ENCODE assay signal across 8 mouse cellular contexts in the genomic region with DNA sequence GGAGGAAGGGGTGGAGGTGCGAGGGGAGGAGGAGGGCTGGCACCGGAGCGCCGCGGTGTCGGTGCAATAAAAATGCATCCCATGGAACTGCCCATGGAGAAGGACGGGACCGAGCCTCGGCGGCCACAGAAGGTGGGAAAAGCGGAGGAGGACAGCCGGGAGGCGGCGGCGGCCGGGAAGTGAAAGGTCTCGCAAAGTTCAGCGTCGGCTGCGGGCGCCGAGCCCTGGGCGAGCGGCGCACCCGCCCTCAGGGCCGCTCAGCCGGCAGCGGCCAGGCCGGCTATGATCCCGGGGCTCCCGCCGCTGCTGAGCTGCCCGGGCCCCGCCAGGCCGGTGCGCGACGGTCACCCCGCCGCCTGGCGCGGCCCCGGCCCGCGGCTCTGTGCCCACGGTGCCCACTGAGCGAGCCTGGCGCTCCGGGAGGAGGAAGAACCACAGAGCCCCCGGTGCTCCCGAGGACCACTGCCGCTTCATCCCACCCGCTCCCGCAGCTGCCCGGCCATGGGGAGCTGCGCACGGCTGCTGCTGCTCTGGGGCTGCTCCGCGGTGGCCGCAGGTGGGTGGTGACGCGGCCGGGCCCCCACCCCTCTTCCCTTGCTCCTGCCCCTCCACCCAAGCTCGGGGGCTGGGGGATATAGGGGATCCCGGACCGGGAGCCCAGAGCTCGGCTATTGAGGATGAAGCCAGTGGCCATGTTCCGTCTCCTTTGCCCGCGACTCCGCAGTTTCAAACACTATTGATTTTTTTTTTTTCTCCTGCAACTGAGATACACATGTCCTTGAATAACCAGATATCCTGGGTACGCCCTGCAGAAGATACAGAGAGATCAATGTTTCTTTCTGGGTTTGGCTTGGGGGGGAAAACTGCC. TPM values are rescaled to one million over a fixed set of nuclear protein-coding genes. Genes with fewer than 3 reads are reported as not detected.
DNase-seq lines count a peak whose midpoint lies in the region; ATAC-seq and TF ChIP-seq lines count a peak whose summit lies in the region.

No protein-coding gene starts in this region.

- H3K9me3 ChIP-seq in lung, embryonic 15.5 days = no peaks in the 10 kb centered on the region

- H3K4me1 ChIP-seq in kidney, adult 2 months (ENCODE audit: control insufficient read depth, insufficient read depth, low read length) = peaks cover 3% of the 10 kb centered on the region; the same call in 1 of the 2 replicates
- peaks cover 22% of the 10 kb centered on the region for H3K4me1 ChIP-seq in lung, embryonic 15.5 days

- peak overlapping the region; percentile 100 for H3K4me2 ChIP-seq in lung, embryonic 15.5 days

- peak overlapping the region; percentile 78 for H3K27ac ChIP-seq in kidney, adult 2 months (ENCODE audit: insufficient read depth, low read depth, low read length)
- no peak overlapping the region for H3K27ac ChIP-seq in lung, embryonic 15.5 days

- peak; percentile 60; the same call in 1 of the 2 replicates for ATAC-seq in lung, embryonic 15.5 days (ENCODE audit: borderline replicate concordance, extremely low read depth, low FRiP score, low TSS enrichment)

- no peaks in the 10 kb centered on the region for H3K27me3 ChIP-seq in C2C12 (ENCODE audit: control insufficient read depth, insufficient read depth, insufficient read length)
- H3K27me3 ChIP-seq in kidney, adult 2 months (replicated peaks; ENCODE audit: control insufficient read depth, insufficient read depth, low read length) = no peaks in the 10 kb centered on the region
- H3K27me3 ChIP-seq in lung, embryonic 15.5 days = peaks cover 61% of the 10 kb centered on the region

- H3K79me3 ChIP-seq in C2C12 (ENCODE audit: low read depth) = no peaks in the 10 kb centered on the region

- TF ChIP-seq CTCF in C2C12 (IDR thresholded peaks at IDR 0.05; ENCODE audit: control insufficient read depth, insufficient read depth, insufficient read length) = no peak
- no peak for TF ChIP-seq CTCF in kidney, adult 2 months (conservative IDR thresholded peaks at IDR 0.05; ENCODE audit: insufficient read depth, insufficient read length, low read depth, low read length)

- DNase-seq in R1 (ENCODE audit: low read depth, low spot score) = peak; percentile 21
- DNase-seq in embryo, embryonic 9.5 days (ENCODE audit: extremely low spot score) = peak; percentile 73
- peak; percentile 35 for DNase-seq in heart, adult 9 months (ENCODE audit: low spot score in 2 of 2)
- peak; percentile 74 for DNase-seq in kidney, adult 2 months
- peak; percentile 25 for DNase-seq in ovary, adult 18-20 months (ENCODE audit: low spot score)
- no peak for DNase-seq in layer of hippocampus, adult 9-10 months (ENCODE audit: low spot score)

- TF ChIP-seq POLR2A in kidney, adult 2 months (IDR thresholded peaks at IDR 0.05; ENCODE audit: low read depth, low read length) = no peak

- WGBS in kidney, adult 2 months = under 1% methylated on average over 72 of the region's 73 CpGs
- under 1% methylated on average over 48 of the region's 73 CpGs for WGBS in lung, embryonic 15.5 days

- peak overlapping the region; percentile 31 for H3K4me3 ChIP-seq in C2C12 (ENCODE audit: insufficient read depth, poor library complexity, severe bottlenecking)
- H3K4me3 ChIP-seq in kidney, adult 2 months (ENCODE audit: insufficient read depth, low read depth, low read length) = peak overlapping the region; percentile 83
- H3K4me3 ChIP-seq in lung, embryonic 15.5 days = peak overlapping the region; percentile 76

- H3ac ChIP-seq in C2C12 (ENCODE audit: control insufficient read depth, insufficient read length, low read depth) = peak overlapping the region; percentile 76

- H3K9ac ChIP-seq in lung, embryonic 15.5 days = peak overlapping the region; percentile 65

- no peaks in the 10 kb centered on the region for H3K36me3 ChIP-seq in C2C12 (ENCODE audit: control insufficient read depth, insufficient read depth)
- no peaks in the 10 kb centered on the region; the same call in 1 of the 2 replicates for H3K36me3 ChIP-seq in kidney, adult 2 months (ENCODE audit: control insufficient read depth, insufficient read depth, low read length)
- no peaks in the 10 kb centered on the region for H3K36me3 ChIP-seq in lung, embryonic 15.5 days

- no peaks in the 10 kb centered on the region for H3K79me2 ChIP-seq in C2C12 (ENCODE audit: control insufficient read depth, insufficient read depth)

TF ChIP-seq in C2C12, 6 proteins besides CTCF, POLR2A, EP300 and RAD21:
- TF ChIP-seq USF1 (IDR thresholded peaks at IDR 0.05; ENCODE audit: low read depth) = no peak

RNA-seq across cellular contexts. Expression of gene Ntn4, which starts 0.7 kb away (rescaled TPM):
- 0.48 TPM for polyA plus RNA-seq in C2C12 (2012; fragmentation: generic; extraction: Trizol)
- polyA plus RNA-seq in kidney, adult 2 months (2012; rRNA removed) = 35.1 and 36.1 TPM in 2 replicates
- polyA plus RNA-seq in lung, embryonic 15.5 days (2015; fragmentation: Nextera tagmentation; extraction: Ambion mirVana) = 0.44 and 0.67 TPM in 2 replicates

RNA-seq across cellular contexts. Expression of gene Snrpf, which starts 51.7 kb away (rescaled TPM):
- polyA plus RNA-seq in C2C12 (2012; fragmentation: generic; extraction: Trizol) = 258 TPM
- polyA plus RNA-seq in kidney, adult 2 months (2012; rRNA removed) = 30.8 and 32.7 TPM in 2 replicates
- polyA plus RNA-seq in lung, embryonic 15.5 days (2015; fragmentation: Nextera tagmentation; extraction: Ambion mirVana) = 110 and 122 TPM in 2 replicates

Comparison
In these comparisons a context has a peak if more than half of its experiments do, and no peak if none do; other contexts are left out.
1. H3K4me3 ChIP-seq: peak in every context shown above with its lines; median percentile 83 in kidney, adult 2 months; 76 in lung, embryonic 15.5 days; 31 in C2C12.
2. RNA of gene Ntn4, which starts 0.7 kb away (polyA plus RNA-seq): 35.1 to 36.1 TPM in kidney, adult 2 months; 0.44 to 0.67 TPM in lung, embryonic 15.5 days and 0.48 TPM in C2C12 (single experiment); every median in the first group is over 10 times any median in the second.